Mouse (Mus musculus): ENCODE data around the gene Mmp21.

Gene Mmp21

GRCm38 (mm10) chr7:133645716-133646115 lies 34.1 kb downstream of the Mmp21 start:
- no peak for DNase-seq (ENCODE audit: low spot score)

GRCm38 (mm10) chr7:133638821-133639220 lies 41.0 kb downstream of the Mmp21 start:
- no peak for DNase-seq (ENCODE audit: low spot score)

GRCm38 (mm10) chr7:133638306-133638705 lies 41.6 kb downstream of the Mmp21 start:
- peak; percentile 21 for DNase-seq (ENCODE audit: low spot score)

GRCm38 (mm10) chr7:133637361-133638305 lies 42.2 kb downstream of the Mmp21 start, which contains the start of gene Edrf1:
Gene Edrf1, plus strand, starts transcription at chr7:133637543.
- peak; percentile 99 for DNase-seq (ENCODE audit: low spot score)

GRCm38 (mm10) chr7:133636738-133637352 lies 43.0 kb downstream of the Mmp21 start:
- peak; percentile 85 for DNase-seq (ENCODE audit: low spot score)

- DNase-seq (ENCODE audit: low spot score), result no peak
Observed at GRCm38 (mm10) chr7:133634932-133635650, 44.8 kb downstream of the Mmp21 start.

- DNase-seq (ENCODE audit: low spot score), result no peak
Observed at GRCm38 (mm10) chr7:133632476-133632875, 47.4 kb downstream of the Mmp21 start.

- no peak for DNase-seq (ENCODE audit: low spot score)
Observed at GRCm38 (mm10) chr7:133630821-133631220, 49.0 kb downstream of the Mmp21 start.

GRCm38 (mm10) chr7:133627184-133627936 lies 52.5 kb downstream of the Mmp21 start:
- DNase-seq (ENCODE audit: low spot score), result no peak
